Mouse (Mus musculus) myocyte (in vitro differentiated cells): ENCODE data around the gene Cd3eap. TPM values are rescaled to one million over a fixed set of nuclear protein-coding genes. Genes with fewer than 3 reads are reported as not detected.

Experiments used
- H3K27me3 ChIP-seq: one replicate; pipeline ENCODE4 v1.6.1; 2011; ENCODE audit not compliant: control insufficient read depth, insufficient read depth, insufficient read length
- H3K36me3 ChIP-seq: one replicate; pipeline ENCODE4 v1.6.1; 2011; ENCODE audit not compliant: control insufficient read depth, insufficient read depth
- H3K4me2 ChIP-seq: one replicate; pipeline ENCODE4 v1.6.1; 2011; ENCODE audit warnings: low read depth, control low read depth
- H3K4me3 ChIP-seq: one replicate; pipeline ENCODE4 v1.5.1; 2011; ENCODE audit warnings: mild to moderate bottlenecking, control low read depth, moderate library complexity
- H3K79me2 ChIP-seq: one replicate; pipeline ENCODE4 v1.6.1; 2011; ENCODE audit not compliant: control insufficient read depth, insufficient read depth
- H3ac ChIP-seq: one replicate; pipeline ENCODE4 v1.6.1; 2011; ENCODE audit not compliant: control insufficient read depth, insufficient read length
- CEBPB ChIP-seq: IDR thresholded peaks from 2 replicates; pipeline ENCODE4 v1.6.1; 2011; ENCODE audit warnings: mild to moderate bottlenecking, moderate library complexity; ENCODE audit not compliant: poor library complexity, insufficient read depth, severe bottlenecking
- E2F4 ChIP-seq: IDR thresholded peaks from one replicate; pipeline ENCODE4 v1.6.1; 2011; ENCODE audit warnings: mild to moderate bottlenecking, control low read depth, moderate library complexity; ENCODE audit not compliant: insufficient read depth
- MAX ChIP-seq: IDR thresholded peaks from one replicate; pipeline ENCODE4 v1.6.1; 2011; ENCODE audit warnings: low read depth, mild to moderate bottlenecking, control low read depth
- MYOD1 ChIP-seq, 3 experiments: IDR thresholded peaks; one replicate each; pipeline ENCODE4 v1.6.1; 2011; ENCODE audit warnings: control low read depth in 2 of 3, low read depth in 2 of 3, mild to moderate bottlenecking in 2 of 3, moderate library complexity in 1 of 3; ENCODE audit not compliant: insufficient read length in 2 of 3, control insufficient read depth in 1 of 3
- MYOG ChIP-seq, 3 experiments: IDR thresholded peaks; one replicate each; pipeline ENCODE4 v1.6.1; 2011; ENCODE audit warnings: control low read depth in 2 of 3, low read depth in 2 of 3, mild to moderate bottlenecking in 2 of 3; ENCODE audit not compliant: insufficient read length in 2 of 3, control insufficient read depth in 1 of 3, insufficient read depth in 1 of 3
- POLR2A ChIP-seq: IDR thresholded peaks from one replicate; pipeline ENCODE4 v1.6.1; 2011; ENCODE audit warnings: low read depth, mild to moderate bottlenecking, control low read depth, moderate library complexity; ENCODE audit not compliant: insufficient read length
- POLR2AphosphoS2 ChIP-seq: IDR thresholded peaks from one replicate; pipeline ENCODE4 v1.6.1; 2011; ENCODE audit warnings: low read depth, control low read depth; ENCODE audit not compliant: insufficient read length
- REST ChIP-seq: IDR thresholded peaks from one replicate; pipeline ENCODE4 v1.6.1; 2011; ENCODE audit warnings: mild to moderate bottlenecking, control low read depth, moderate library complexity; ENCODE audit not compliant: insufficient read depth, insufficient read length
- SRF ChIP-seq: IDR thresholded peaks from one replicate; pipeline ENCODE4 v1.6.1; 2011; ENCODE audit warnings: low read depth; ENCODE audit not compliant: control insufficient read depth, insufficient read length
- TCF12 ChIP-seq: IDR thresholded peaks from one replicate; pipeline ENCODE4 v1.6.1; 2011; ENCODE audit warnings: mild to moderate bottlenecking, control low read depth; ENCODE audit not compliant: poor library complexity, insufficient read depth, severe bottlenecking
- TCF3 ChIP-seq: IDR thresholded peaks from one replicate; pipeline ENCODE4 v1.6.1; 2011; ENCODE audit warnings: low read depth, control low read depth; ENCODE audit not compliant: insufficient read length
- USF1 ChIP-seq: IDR thresholded peaks from one replicate; pipeline ENCODE4 v1.6.1; 2011; ENCODE audit warnings: low read depth, mild to moderate bottlenecking, control low read depth, moderate library complexity
- polyA plus RNA-seq: library from polyadenylated mRNA; unstranded; fragments of >200 nt; fragmentation: generic; extraction: Trizol; gene quantifications from one replicate; pipeline ENCODE4 v1.2.1, GENCODE M21; 2012; ENCODE audit warnings: missing spikeins

Cd3eap gene
- polyA plus RNA-seq, 1 experiment: 13.7 TPM

- Histone ChIP-seq H3K36me3 (peaks cover 5% of the 10 kb centered on the region), H3ac (no peak overlapping the region), H3K79me2 (no peaks in the 10 kb centered on the region), H3K4me3 (no peak overlapping the region), H3K27me3 (no peaks in the 10 kb centered on the region), H3K4me2 (no peak overlapping the region)
- TF ChIP-seq USF1: no peak
- no peak for TF ChIP-seq MYOD1 (IDR thresholded peaks at IDR 0.05; ENCODE audit: control insufficient read depth in 1 of 3, insufficient read length in 2 of 3, low read depth in 2 of 3)
- TF ChIP-seq E2F4: no peak
These were observed 16.1 kb upstream of the Cd3eap start for GRCm38 (mm10) chr7:19375368-19375767.

GRCm38 (mm10) chr7:19373367-19373766 lies 14.1 kb upstream of the Cd3eap start:
- peaks cover 5% of the 10 kb centered on the region for H3K36me3 ChIP-seq
- H3K79me2 ChIP-seq: no peaks in the 10 kb centered on the region
- no peak overlapping the region for H3K4me3 ChIP-seq
- H3ac ChIP-seq: no peak overlapping the region
- H3K27me3 ChIP-seq: no peaks in the 10 kb centered on the region
- TF ChIP-seq MYOG (IDR thresholded peaks at IDR 0.05; ENCODE audit: control insufficient read depth in 1 of 3, insufficient read depth in 1 of 3, insufficient read length in 2 of 3, low read depth in 2 of 3): no peak
- no peak for TF ChIP-seq TCF3
- TF ChIP-seq SRF: no peak
- TF ChIP-seq CEBPB: no peak
- no peak for TF ChIP-seq TCF12
- no peak for TF ChIP-seq USF1
- no peak for TF ChIP-seq MYOD1 (IDR thresholded peaks at IDR 0.05; ENCODE audit: control insufficient read depth in 1 of 3, insufficient read length in 2 of 3, low read depth in 2 of 3)
- TF ChIP-seq MAX: no peak
- no peak for TF ChIP-seq POLR2A
- no peak for TF ChIP-seq E2F4
- TF ChIP-seq POLR2AphosphoS2: no peak
- no peak for TF ChIP-seq REST
- H3K4me2 ChIP-seq: no peak overlapping the region

GRCm38 (mm10) chr7:19369823-19370425 lies 10.6 kb upstream of the Cd3eap start:
- no peak overlapping the region for H3K4me2 ChIP-seq
- H3K4me3 ChIP-seq: no peak overlapping the region
- no peak for TF ChIP-seq E2F4
- no peak for TF ChIP-seq MAX
- no peak for TF ChIP-seq REST
- TF ChIP-seq CEBPB: no peak
- TF ChIP-seq MYOD1 (IDR thresholded peaks at IDR 0.05; ENCODE audit: control insufficient read depth in 1 of 3, insufficient read length in 2 of 3, low read depth in 2 of 3): no peak
- TF ChIP-seq POLR2AphosphoS2: no peak
- no peak for TF ChIP-seq POLR2A
- TF ChIP-seq SRF: no peak
- H3K79me2 ChIP-seq: peaks cover 16% of the 10 kb centered on the region
- H3K27me3 ChIP-seq: no peaks in the 10 kb centered on the region
- H3ac ChIP-seq: no peak overlapping the region
- peaks cover 5% of the 10 kb centered on the region for H3K36me3 ChIP-seq

- Histone ChIP-seq H3K36me3 (no peaks in the 10 kb centered on the region), H3K4me3 (no peak overlapping the region), H3ac (no peak overlapping the region), H3K27me3 (no peaks in the 10 kb centered on the region), H3K79me2 (peaks cover 25% of the 10 kb centered on the region), H3K4me2 (no peak overlapping the region)
- TF ChIP-seq MAX (no peak), REST (peak; percentile 77)
These were observed 9.1 kb upstream of the Cd3eap start for GRCm38 (mm10) chr7:19368380-19368779.

GRCm38 (mm10) chr7:19365376-19365775 lies 6.1 kb upstream of the Cd3eap start:
- no peak overlapping the region for H3K4me3 ChIP-seq
- no peak for TF ChIP-seq MYOD1 (IDR thresholded peaks at IDR 0.05; ENCODE audit: control insufficient read depth in 1 of 3, insufficient read length in 2 of 3, low read depth in 2 of 3)
- no peak for TF ChIP-seq POLR2AphosphoS2
- TF ChIP-seq MAX: no peak
- TF ChIP-seq TCF3: no peak
- no peak for TF ChIP-seq CEBPB
- no peak for TF ChIP-seq USF1
- TF ChIP-seq SRF: no peak
- TF ChIP-seq E2F4: no peak
- no peak for TF ChIP-seq TCF12
- H3K36me3 ChIP-seq: no peaks in the 10 kb centered on the region
- H3ac ChIP-seq: no peak overlapping the region
- no peak overlapping the region for H3K4me2 ChIP-seq
- H3K79me2 ChIP-seq: peaks cover 48% of the 10 kb centered on the region
- H3K27me3 ChIP-seq: no peaks in the 10 kb centered on the region

- H3K79me2 ChIP-seq: peaks cover 52% of the 10 kb centered on the region
- no peaks in the 10 kb centered on the region for H3K27me3 ChIP-seq
- H3K36me3 ChIP-seq: no peaks in the 10 kb centered on the region
- peak overlapping the region; percentile 90 for H3K4me3 ChIP-seq
- TF ChIP-seq MYOD1 (IDR thresholded peaks at IDR 0.05; ENCODE audit: control insufficient read depth in 1 of 3, insufficient read length in 2 of 3, low read depth in 2 of 3) (peak in 2 of 3 experiments; percentile 75 to 85), POLR2AphosphoS2 (peak; percentile 56), MYOG (IDR thresholded peaks at IDR 0.05; ENCODE audit: control insufficient read depth in 1 of 3, insufficient read depth in 1 of 3, insufficient read length in 2 of 3, low read depth in 2 of 3) (peak in 2 of 3 experiments; percentile 72 to 93), MAX (no peak), TCF12 (no peak)
- H3ac ChIP-seq: no peak overlapping the region
- peak overlapping the region; percentile 82 for H3K4me2 ChIP-seq
These were observed 4.6 kb upstream of the Cd3eap start for GRCm38 (mm10) chr7:19363881-19364280.
